Comparison of ENCODE assay signal across 8 mouse cellular contexts in the genomic region with DNA sequence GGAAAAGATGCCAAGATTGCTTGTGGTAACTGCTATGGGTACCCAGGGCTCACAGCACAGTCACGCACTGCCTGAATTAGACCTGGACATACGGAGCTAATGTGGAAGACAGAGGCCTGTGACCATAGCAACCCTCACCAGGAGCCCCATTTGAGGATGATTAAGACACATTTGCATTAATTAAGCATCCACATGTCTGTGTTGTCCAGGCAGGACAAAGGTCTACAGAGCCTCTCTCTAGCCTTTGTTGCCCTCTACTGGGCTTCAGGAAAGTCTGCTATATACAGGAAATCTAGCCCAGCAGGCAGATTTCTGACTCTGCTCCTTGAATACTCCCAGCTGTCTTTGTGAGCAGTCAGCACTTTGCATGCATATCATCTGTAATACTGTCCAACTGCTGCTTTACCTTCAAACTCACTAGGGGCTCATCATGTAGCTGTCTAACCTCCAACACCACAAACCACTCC.
DNase-seq lines count a peak whose midpoint lies in the region; ATAC-seq and TF ChIP-seq lines count a peak whose summit lies in the region.

No protein-coding gene starts in this region.

- 27% methylated on average over 2 of the region's 2 CpGs for WGBS in embryonic facial prominence, embryonic 11.5 days
- 14% methylated on average over 2 of the region's 2 CpGs for WGBS in kidney, postnatal 0 days
- WGBS in neural tube, embryonic 13.5 days = 5% methylated on average over 2 of the region's 2 CpGs

- H3K4me3 ChIP-seq in embryonic facial prominence, embryonic 11.5 days (ENCODE audit: low read depth, low read length) = no peak overlapping the region
- no peak overlapping the region for H3K4me3 ChIP-seq in kidney, postnatal 0 days (replicated peaks; ENCODE audit: low read depth, low read length)
- no peak overlapping the region for H3K4me3 ChIP-seq in neural tube, embryonic 13.5 days

- peak; percentile 69 for TF ChIP-seq CTCF in kidney, postnatal 0 days (IDR thresholded peaks at IDR 0.05; ENCODE audit: low read depth)

- H3K9me3 ChIP-seq in embryonic facial prominence, embryonic 11.5 days (replicated peaks; ENCODE audit: control insufficient read depth, low read length) = no peaks in the 10 kb centered on the region
- H3K9me3 ChIP-seq in kidney, postnatal 0 days (replicated peaks; ENCODE audit: low read length) = no peaks in the 10 kb centered on the region
- no peaks in the 10 kb centered on the region for H3K9me3 ChIP-seq in neural tube, embryonic 13.5 days

- no peak overlapping the region for H3K27ac ChIP-seq in embryonic facial prominence, embryonic 11.5 days (replicated peaks; ENCODE audit: low read depth, low read length)
- no peak overlapping the region for H3K27ac ChIP-seq in kidney, postnatal 0 days
- no peak overlapping the region for H3K27ac ChIP-seq in neural tube, embryonic 13.5 days (replicated peaks)

- no peaks in the 10 kb centered on the region for H3K4me1 ChIP-seq in embryonic facial prominence, embryonic 11.5 days (ENCODE audit: control insufficient read depth, insufficient read depth, low read length)
- no peaks in the 10 kb centered on the region for H3K4me1 ChIP-seq in kidney, postnatal 0 days (replicated peaks; ENCODE audit: insufficient read depth, low read length)
- H3K4me1 ChIP-seq in neural tube, embryonic 13.5 days (replicated peaks) = peaks cover 9% of the 10 kb centered on the region

- H3K36me3 ChIP-seq in embryonic facial prominence, embryonic 11.5 days (replicated peaks; ENCODE audit: control insufficient read depth, insufficient read depth, low read depth, low read length) = no peaks in the 10 kb centered on the region
- H3K36me3 ChIP-seq in kidney, postnatal 0 days (ENCODE audit: insufficient read depth, low read length) = no peaks in the 10 kb centered on the region
- H3K36me3 ChIP-seq in neural tube, embryonic 13.5 days = no peaks in the 10 kb centered on the region

- peak; percentile 6 for DNase-seq in layer of hippocampus, adult 11-12 months (ENCODE audit: low spot score)
- no peak for DNase-seq in layer of hippocampus, adult 9-10 months (ENCODE audit: low spot score)
- DNase-seq in adrenal gland, postnatal 36 days = peak; percentile 12 to 22
- peak; percentile 51 for DNase-seq in embryonic facial prominence, embryonic 11.5 days (ENCODE audit: low spot score)
- peak; percentile 78 for DNase-seq in kidney, postnatal 0 days (ENCODE audit: low spot score)
- no peak for DNase-seq in natural killer cell, adult 2 months (ENCODE audit: low spot score in 2 of 2)

- peak; percentile 76 for ATAC-seq in embryonic facial prominence, embryonic 11.5 days (replicated peaks; ENCODE audit: insufficient number of reproducible peaks, low FRiP score, low TSS enrichment, low read depth)
- peak; percentile 65; the same call in 1 of the 2 replicates for ATAC-seq in kidney, postnatal 0 days (replicated peaks; ENCODE audit: low FRiP score, low read depth)
- peak; percentile 97 for ATAC-seq in neural tube, embryonic 13.5 days (ENCODE audit: low read depth)
- ATAC-seq in granulocyte monocyte progenitor cell, adult 5-6 weeks (replicated peaks; ENCODE audit: poor library complexity, severe bottlenecking) = no peak

- H3K27me3 ChIP-seq in embryonic facial prominence, embryonic 11.5 days (ENCODE audit: control insufficient read depth, insufficient read depth, low read length) = no peaks in the 10 kb centered on the region
- H3K27me3 ChIP-seq in kidney, postnatal 0 days (ENCODE audit: insufficient read depth, low read length) = no peaks in the 10 kb centered on the region
- H3K27me3 ChIP-seq in neural tube, embryonic 13.5 days = no peaks in the 10 kb centered on the region

- H3K9ac ChIP-seq in embryonic facial prominence, embryonic 11.5 days (replicated peaks; ENCODE audit: low read length) = no peak overlapping the region
- no peak overlapping the region for H3K9ac ChIP-seq in kidney, postnatal 0 days (ENCODE audit: low read depth, low read length)
- H3K9ac ChIP-seq in neural tube, embryonic 13.5 days = no peak overlapping the region

- no peak overlapping the region for H3K4me2 ChIP-seq in embryonic facial prominence, embryonic 11.5 days (ENCODE audit: low read depth, low read length)
- H3K4me2 ChIP-seq in kidney, postnatal 0 days (ENCODE audit: low read length) = no peak overlapping the region
- H3K4me2 ChIP-seq in neural tube, embryonic 13.5 days = no peak overlapping the region

Comparison
In these comparisons a context has a peak if more than half of its experiments do, and no peak if none do; other contexts are left out.
1. DNase-seq: peak in layer of hippocampus, adult 11-12 months (single experiment), adrenal gland, postnatal 36 days (2 of 2), embryonic facial prominence, embryonic 11.5 days (single experiment) and kidney, postnatal 0 days (single experiment); none in layer of hippocampus, adult 9-10 months (single experiment) and natural killer cell, adult 2 months (0 of 2).